Mouse (Mus musculus) spleen, postnatal 10 days (tissue): ENCODE data around the gene Dusp12.
A peak's percentile ranks its signal among the peaks of the same experiment; 100 is the strongest.

Experiments
- DNase-seq, 2 experiments: peaks; one replicate each; pipeline ENCODE4 v3.0.0; 2021 to 2022; ENCODE audit warnings: low spot score in 2 of 2

The Dusp12 gene

DNA sequence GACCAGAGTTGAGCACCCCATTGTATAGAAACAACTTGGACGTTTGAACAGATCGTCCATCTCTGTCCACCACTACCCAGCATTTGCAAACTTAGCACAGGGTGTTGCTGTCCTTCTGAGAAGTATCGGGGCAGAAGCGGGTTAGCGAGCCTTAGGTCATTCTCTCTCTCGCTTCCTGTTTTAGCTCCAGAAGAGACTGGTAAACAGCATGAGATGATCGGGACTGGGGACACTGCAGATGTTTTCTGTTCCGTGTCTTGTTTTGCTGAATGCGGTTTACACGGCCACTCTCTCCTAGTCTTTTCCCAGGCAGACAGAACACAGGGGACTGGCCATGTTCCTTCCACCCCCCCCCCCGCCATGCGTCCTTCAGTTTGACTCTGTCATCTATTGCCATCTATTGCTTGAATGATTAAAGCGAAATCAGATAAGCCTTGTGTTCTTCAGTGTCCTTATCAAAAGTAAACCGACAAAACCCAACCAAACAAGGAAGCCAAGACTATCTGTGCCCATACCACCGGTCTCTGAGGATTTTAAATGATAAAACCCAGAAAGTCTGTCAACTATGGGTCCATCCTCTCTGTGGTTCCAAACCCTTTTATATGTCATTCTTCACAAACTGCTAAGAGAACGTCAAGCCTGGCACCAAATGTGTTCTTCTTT is 13.2 kb upstream of the Dusp12 start:
- no peak for DNase-seq

DNA sequence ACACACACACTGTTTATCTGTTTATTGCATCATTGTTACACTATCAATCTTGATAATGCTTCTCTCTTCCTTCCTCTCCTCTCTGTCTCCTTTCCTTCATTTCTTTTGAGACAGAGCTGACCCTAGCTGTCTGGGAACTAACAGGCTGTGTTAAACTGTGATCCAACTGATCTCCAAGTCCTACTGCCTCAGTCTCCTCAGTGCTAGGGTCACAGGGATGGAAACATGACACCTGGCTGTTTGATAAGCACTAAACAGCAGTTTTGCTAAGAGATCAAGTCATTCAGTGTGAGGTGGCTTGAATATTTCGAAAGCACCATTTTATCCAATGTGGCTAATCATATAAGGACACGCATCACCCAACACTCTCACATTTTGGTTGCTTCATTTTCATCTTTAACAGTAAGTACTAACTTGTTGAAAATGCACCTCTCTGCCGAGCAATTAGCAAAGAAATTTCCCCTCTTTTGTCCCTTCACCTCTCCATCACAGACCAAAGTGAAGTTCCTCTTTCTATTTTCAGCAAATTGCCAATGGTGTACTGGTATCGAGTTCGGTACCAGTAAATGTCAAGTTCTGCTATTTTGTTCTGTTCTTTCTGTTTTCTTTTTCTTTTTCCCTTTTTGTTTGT is 11.4 kb upstream of the Dusp12 start:
- no peak for DNase-seq

DNA sequence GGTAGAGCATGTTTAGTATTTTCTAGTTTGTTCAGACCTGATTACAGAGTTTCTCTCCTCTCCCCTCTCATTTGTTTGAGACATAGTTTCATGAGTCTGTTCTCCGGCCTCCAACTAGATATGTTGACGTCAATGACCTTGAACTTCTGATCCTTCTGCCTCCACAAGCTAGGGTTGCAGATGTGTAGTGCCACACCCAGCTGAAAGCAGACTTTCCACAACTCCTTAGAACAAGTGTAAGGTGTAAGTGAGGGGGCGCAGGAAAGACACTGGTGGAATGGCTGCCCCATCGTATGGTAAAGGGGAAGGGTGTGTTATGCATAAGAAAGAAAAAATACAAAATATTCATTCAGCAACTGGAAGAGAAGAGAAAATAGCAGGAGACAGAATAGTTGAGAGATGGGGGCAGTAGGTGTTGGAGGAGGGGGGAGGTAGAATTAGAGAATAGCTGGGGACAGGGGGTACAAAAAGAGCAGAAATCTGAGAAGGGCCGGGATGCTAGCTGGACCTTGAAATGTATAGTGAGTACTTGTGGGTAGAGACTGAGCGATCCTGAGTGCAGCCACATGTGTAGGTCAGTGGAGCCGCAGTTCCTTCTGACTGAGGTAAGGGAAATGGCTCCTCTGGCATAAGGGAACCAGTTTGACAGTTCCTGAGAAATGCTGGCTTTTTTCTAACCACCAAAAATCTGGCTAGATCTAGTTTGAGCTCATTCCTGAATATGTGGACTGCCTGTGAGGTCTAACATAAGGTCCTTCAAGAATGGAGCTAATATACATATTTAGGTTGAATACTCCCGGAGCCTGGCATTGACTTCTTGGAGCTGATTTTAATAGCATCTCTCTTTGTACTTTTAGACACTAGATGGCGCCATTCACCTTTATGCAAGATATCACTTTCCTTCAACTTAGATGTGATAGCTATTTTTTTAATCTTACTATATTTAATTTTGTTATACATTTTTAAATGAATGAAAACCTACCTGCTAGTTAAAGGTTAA is 9.6 kb upstream of the Dusp12 start:
- no peak for DNase-seq

DNA sequence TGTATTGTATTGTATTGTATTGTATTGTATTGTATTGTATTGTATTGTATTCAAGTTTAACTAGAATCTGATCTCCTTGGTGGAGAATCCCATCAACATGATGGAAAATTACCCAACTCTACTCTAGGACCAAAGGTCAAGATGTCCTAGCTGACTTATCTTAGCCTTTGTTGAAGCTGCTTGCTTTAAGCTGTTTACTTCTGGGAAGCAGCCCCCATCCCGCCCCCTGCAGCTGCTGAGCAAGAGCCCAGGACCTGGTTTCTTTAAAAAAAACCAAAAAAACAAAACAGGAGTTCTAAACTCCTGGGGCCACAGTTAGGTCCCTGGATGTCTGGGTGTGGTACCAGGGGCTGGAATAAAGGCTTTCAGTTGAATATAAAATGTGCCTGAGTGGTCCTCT is 6.9 kb upstream of the Dusp12 start:
- DNase-seq, result no peak

DNA sequence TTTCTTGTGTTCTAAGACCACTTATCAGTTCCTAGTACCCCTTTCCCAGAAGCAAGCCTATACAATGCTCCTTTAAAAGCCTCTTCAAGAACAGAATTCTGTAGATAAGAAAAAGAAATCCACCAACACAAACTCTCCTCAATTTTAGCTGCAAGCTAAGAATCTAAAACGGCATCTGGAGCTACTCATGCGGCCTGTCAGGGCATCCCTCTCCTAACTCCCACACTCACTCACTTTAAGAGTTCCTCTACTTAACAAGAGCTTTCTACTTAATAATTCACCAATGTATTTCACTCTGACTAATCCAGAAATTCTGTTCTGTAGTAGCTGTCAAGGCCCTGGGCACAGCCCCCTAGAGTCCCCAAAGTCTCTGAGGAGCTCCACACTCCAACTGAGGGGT is 6.3 kb upstream of the Dusp12 start:
- no peak for DNase-seq

DNA sequence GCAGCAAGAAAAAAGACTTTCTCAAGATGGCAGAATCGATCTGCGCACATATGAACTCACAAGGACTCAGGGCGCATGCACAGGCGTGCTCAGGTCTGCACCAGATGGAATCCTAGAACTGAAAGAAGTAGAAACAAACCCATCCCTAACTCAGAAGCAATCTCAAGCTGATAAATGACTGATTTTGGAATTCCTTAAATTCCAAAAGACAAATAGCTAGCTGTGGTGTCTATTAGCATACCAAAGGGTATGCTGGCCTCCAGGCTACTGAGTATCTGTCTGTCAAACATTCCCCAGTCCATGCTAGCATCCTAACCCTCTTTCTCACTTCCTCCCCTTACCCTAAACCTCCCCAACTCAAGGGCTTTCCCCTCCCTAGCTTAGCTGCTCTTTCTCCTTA is 4.0 kb upstream of the Dusp12 start:
- no peak for DNase-seq

DNA sequence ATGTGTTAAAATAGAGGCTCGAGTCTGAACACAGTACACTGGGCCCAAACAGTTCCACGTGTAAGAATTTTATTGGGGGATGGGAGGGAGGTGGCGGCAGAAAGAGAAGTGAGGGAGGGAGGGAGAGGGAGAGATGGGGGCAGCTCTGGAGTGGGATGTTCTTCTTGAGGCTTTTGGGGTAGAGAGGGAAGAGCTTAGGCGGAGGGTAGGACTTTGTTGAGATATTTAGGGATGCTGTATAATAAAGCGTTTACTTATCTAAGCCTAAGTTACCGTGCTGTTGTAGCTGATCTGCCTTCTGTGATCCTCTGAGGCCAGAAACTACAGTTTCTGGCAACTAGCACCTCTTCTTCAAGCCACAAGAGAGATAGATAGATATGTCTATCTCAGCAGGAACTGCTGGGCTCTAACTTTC is 711 bp upstream of the Dusp12 start:
- DNase-seq, result no peak

DNA sequence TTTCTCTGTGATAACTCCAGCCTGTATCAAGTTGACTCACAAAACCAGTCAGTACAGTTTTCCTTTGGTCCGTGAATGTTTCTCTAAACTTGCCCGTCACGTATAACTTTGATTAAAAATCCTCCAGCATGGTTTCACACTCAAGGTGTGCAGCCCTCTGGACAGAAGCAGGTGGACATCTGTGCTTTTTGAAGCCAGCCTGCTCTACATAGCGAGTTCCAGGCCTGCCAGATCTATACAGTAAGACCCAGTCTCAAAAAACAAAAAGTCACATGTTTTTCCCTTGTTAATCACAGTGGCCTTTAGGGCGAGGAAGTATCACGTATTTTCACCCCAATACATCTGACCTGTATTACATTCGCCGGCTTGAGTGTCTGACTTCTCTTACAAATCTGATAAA is 950 bp downstream of the Dusp12 start:
- no peak for DNase-seq

DNA sequence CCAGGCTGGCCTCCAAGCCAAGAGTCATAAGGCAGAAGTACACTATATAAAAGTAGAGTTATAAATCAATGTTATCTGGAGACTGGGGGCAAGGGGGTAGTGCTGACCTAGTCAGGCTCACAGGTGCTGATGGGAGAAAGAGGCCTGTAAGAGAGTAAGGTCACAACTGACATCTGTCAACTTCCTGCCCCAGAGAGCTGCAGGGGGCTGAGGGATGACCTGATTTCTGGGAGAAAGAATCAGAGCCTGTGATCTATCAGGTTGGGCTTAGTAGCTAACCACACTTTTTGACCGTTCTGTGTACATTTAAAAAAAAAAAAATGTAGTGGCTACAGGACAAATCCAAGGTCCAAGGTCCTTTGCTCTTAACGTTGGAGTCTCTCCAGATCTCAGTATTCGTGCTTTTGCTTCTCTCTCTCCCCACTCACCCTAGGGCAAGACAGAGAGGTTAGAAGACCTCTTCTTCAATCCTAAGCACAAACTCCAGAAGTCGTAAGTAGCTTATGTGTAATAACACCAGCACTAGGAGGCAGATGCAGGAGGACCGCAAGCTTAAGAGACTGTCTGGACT is 2.3 kb downstream of the Dusp12 start:
- DNase-seq, result no peak

DNA sequence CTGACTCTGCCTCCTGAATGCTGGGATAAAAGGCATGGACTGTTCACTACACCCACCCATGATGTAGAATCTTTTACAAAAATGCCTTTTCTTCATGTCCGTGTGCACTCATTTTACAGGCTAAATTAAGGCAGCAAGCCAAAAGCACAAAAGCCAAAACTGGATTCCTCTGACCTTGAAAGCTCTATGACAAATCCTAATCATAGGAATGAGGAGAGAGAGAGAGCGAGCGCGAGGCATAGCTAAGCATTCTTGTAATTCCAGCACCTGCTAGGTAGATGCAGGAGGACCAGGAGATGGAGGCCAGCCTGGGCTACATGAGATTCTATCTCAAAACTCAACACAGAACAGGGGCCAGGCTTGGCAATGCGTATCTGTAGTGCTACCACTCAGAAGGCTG is 8.4 kb downstream of the Dusp12 start:
- no peak for DNase-seq

DNA sequence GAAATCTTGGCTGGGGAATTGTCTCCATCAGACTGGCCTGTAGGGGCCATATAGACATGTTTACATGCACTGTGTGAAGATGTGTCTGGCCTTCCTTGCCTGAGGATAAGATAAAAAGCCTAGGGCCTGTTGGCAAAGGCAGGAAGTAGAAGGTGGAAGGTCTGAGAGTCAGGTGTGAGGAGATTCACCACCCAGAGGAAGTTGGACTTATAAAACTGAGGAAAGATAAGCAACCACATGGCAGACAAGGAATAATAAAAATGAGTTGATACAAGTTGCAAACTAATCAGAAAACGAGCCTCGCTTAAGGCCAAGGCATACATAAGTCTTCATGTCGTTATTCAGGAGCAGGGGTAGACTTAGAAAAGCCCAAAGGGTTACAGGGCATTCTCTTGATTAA is 9.7 kb downstream of the Dusp12 start:
- no peak for DNase-seq

DNA sequence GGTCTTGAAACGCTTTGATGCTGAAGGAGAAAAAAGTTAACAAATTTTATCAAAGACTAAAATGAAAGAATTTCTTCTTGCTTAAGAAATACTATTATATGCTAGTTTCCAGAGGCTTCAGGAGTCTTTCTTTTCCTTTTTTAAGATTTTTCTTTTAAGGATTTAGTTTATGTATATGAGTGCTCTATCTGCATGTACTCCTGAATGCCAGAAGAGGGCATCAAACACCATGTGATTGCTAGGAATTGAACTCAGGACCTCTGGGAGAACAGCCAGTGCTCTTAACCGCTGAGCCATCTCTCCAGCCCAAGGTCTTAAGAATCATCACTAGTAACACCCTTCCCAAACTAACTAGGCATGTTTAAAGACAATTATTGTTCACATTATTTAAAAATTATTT is 13.4 kb downstream of the Dusp12 start:
- DNase-seq, result no peak

DNA sequence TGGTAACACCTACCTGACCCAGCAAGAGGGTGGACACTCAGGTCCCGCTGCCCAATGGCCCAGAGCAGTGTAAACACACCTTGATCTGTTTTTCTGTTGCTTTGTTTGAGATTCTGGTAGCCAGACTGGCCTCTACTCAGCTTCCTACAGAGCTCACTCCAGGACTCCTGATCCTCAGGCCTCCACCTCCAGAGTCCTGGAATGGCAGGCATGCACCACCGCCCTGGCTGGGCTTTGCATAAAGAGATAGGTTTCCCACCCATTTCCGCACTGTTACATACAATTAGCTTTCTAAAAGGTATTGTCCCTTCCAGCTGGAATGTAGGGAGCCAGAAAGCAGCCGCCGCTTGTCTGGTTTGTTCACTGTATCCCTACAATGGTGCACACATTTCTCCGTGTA is 13.9 kb downstream of the Dusp12 start:
- DNase-seq, result no peak

DNA sequence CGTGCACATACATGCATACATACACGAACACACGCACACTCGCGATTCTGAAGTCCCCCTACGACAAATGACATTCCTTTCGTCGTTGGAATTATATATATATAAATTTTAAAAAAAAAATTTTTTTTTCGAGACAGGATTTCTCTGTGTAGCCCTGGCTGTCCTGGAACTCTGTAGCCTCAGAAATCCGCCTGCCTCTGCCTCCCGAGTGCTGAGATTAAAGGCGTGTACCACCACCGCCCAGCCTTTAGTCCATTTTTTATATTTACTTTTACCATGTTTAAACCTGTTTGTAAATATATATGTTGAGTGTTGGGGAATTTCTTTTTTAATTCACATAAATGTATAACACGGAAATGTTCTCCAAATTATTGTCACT is 16.4 kb downstream of the Dusp12 start:
- DNase-seq, result no peak

DNA sequence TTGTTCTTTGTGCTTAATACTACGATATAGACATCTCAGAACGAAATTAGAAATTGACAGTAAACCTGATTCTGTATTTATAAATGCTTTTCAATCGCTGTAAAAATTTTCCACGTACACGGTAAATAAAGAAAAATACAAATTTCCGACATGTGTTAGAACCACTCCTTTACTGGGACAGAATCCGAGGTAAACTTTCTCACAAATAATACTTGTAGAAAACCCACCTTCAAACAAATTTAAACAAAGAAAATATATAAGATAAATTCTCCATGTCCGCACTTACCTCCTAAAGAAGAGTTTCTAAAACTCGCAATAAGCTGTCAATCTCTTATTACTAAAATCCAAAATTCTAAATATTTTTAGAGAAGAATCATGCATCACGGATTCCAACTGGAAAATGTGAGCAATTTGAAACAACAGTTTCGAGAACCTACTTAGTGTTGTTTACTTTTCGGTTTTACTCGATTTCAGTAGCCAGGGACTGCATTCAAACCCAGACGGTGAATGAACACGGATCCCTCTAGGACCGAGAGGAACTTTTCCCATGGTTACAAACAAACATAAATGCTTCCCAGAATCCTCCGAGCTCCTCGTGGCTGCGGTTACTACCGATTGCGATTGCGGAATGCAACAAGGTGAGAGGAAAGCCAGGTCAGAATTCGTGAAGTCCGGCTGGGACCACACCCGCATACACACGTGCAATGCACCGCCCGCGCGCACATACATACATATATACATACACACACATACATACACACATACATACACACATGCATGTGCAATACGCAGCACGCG is 17.0 kb downstream of the Dusp12 start:
- DNase-seq, result peak; percentile 53 to 58

DNA sequence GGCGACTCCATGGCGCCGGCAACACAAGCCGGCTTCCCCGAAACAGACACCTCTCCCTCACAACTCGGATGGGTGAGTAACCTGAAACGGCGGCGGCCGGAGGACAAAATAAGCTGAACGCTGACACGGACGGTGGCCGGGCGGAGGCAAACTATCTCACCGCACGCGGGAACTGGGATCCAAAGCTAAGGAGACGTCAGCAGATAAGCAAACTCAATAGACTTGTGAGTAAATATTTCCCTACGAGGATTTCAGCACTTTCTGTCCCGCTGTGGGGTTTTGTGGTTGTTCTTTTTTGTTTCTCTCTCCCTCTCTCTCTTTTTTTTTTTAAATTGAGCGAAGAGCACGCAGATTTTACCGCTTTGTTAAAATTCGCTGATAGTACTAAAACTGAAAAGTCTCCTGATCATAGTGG is 17.6 kb downstream of the Dusp12 start, which contains the start of gene Atf6:
Gene Atf6, minus strand, starts transcription at position 81 of the 415 bp plus-strand sequence.
- peak; percentile 96 to 97 for DNase-seq

DNA sequence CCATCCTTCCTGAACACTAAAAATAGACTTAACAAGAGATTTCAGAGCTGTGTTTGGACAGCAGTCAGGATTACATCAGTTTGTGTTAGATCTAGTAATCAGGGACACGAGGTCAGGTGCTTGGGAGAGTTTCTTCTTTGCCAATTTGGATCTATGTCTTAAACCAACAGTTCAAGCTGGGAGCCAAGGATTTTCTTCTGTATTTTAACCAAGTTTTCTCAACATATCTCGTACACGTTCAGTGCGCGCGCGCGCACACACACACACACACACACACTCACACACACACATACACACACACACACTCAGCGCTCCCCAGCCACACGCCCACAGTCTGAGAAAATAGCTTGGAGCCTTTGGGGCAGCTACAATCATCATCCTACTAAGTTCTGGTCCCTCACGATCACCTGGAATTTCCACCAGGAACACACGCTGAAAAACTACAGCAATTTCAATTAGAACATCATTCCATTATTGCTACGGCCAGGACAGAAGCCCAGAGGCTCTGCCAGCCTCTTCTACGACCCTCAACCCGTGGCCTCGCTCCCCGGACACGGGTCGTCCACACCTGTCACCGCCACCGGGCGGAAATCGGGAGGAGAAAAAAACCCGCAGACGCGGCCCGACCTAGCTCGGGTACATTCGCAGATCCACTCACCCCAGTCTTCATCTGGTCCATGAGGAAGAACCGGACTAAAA is 18.2 kb downstream of the Dusp12 start:
- peak in 1 of 2 experiments; percentile 48 for DNase-seq

DNA sequence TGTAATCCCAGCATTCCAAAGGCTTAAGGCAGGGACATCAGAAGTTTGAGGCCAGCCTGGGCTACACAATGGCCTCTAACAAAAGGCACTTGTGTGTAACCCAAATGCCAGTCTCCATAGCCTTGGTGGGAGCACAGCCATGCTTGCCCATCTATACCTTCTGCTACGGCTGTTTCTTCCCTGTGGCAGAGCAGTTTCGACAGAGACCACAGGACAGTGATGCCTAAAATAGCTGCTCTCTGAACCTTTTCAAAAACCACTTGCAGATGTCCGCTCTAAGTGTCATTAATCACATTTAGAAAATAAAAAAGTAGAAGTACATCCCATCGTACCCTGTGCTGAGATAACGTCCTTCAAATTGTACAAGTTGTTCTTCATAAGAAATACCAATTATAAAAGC is 19.9 kb downstream of the Dusp12 start:
- DNase-seq, result no peak

DNA sequence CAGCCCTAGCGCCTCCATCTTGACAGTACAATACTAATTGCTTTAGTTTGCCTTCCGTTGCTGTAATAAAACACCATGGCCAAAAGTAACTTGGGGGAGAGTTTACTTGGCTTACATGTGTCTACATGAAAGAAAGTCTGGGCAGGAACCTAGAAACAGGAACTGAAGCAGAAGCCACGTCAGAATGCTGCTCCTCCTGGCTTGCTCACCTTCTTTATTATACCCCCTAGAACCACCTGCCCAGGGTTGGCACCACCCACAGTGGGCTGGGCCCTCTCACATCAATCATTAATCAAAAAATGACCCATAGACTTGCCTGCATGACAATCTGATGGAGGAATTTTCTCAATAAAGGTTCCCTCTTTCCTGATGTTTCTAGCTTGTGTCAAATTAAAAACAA is 20.6 kb downstream of the Dusp12 start:
- DNase-seq, result no peak

DNA sequence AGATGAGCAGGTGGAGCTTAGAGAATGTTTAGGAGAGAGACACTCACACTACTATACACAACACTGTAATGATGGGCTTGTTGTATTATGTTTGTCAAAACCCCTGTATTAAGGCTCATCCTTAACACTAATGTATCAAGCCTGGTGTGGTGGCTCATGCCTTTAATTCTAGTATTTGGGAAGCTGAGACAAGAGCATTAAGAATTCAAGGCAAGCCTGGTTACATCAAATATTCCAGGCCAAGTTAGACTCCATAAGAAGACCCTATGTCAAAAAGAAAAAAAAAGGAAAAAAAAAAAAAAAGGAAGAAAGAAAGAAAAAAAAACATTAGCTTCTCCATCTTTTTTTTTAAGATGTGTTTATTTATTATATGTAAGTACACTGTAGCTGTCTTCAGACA is 21.1 kb downstream of the Dusp12 start:
- DNase-seq, result no peak

DNA sequence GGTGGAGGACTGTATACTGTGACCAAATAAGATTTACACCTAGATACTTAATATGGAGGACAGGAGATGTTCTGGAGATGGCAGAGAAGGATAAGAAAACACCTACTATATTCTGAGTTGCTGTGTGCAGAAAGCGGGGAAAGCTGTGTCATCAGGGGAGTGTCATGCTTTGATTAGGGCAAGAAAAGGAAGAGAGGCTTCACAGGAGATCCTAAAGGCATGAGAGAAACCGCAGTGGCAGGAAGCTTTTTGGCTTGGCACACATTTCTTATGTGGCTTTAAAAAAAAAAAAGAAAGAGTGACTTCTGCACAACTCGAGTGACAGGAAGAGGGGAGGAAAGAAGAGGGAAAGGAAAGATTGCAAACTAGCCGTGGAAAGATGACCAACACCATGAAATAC is 22.3 kb downstream of the Dusp12 start:
- DNase-seq, result no peak
